17 mouse cellular contexts compared by ENCODE assay signal in genomic region chr6:134946054-134946453, GRCm38 (mm10). TPM values are rescaled to one million over a fixed set of nuclear protein-coding genes. Genes with fewer than 3 reads are reported as not detected.
DNase-seq lines count a peak whose midpoint lies in the region; ATAC-seq and TF ChIP-seq lines count a peak whose summit lies in the region.
"Had no signal": no experiment of that assay in that cellular context is flagged by ENCODE, and none has a peak within 500 bp of the region (broad histone marks: within the 10 kb centered on the region; RNA-seq: fewer than 3 reads in every experiment).

No protein-coding gene starts in this region.

- 36% methylated on average over 6 of the region's 6 CpGs for WGBS in heart, embryonic 13.5 days
- 47% methylated on average over 6 of the region's 6 CpGs for WGBS in heart, adult 2 months
- 67% methylated on average over 6 of the region's 6 CpGs for WGBS in liver, embryonic 15.5 days (ENCODE audit: insufficient replicate concordance)
- 69% methylated on average over 6 of the region's 6 CpGs for WGBS in liver, postnatal 0 days (ENCODE audit: insufficient replicate concordance)

- TF ChIP-seq EP300 in heart, adult 2 months (IDR thresholded peaks at IDR 0.05; ENCODE audit: insufficient read depth, low read depth, low read length): no peak
- no peak for TF ChIP-seq EP300 in liver, postnatal 0 days (IDR thresholded peaks at IDR 0.05; ENCODE audit: low read depth)

- no peak for ATAC-seq in heart, embryonic 13.5 days (ENCODE audit: extremely low read depth, insufficient number of reproducible peaks, low FRiP score, low TSS enrichment)
- no peak for ATAC-seq in liver, embryonic 15.5 days (ENCODE audit: insufficient read depth)
- ATAC-seq in liver, postnatal 0 days: no peak

- H3K4me2 ChIP-seq in heart, embryonic 13.5 days: no peak overlapping the region
- H3K4me2 ChIP-seq in liver, embryonic 15.5 days: no peak overlapping the region
- H3K4me2 ChIP-seq in liver, postnatal 0 days (ENCODE audit: low read depth, low read length): no peak overlapping the region
- H3K4me2 ChIP-seq: embryonic facial prominence, embryonic 12.5 days; hindbrain, embryonic 15.5 days; neural tube, embryonic 12.5 days had no signal

- no peak for DNase-seq in heart, adult 2 months
- no peak for DNase-seq in liver, postnatal 0 days
- DNase-seq in Muller cell, postnatal 12 days (ENCODE audit: inconsistent ontology term): peak; percentile 72
- DNase-seq in fibroblast of lung, adult 2 months (ENCODE audit: low read depth): peak; percentile 81
- DNase-seq in thymus, postnatal 14 days: no peak
- no peak for DNase-seq in urinary bladder, postnatal 4 days (ENCODE audit: low spot score in 2 of 2)
- DNase-seq: adrenal gland, postnatal 36 days; cerebellum, postnatal 14 days; kidney, adult 18-20 months; lung, postnatal 36 days; midbrain, embryonic 14.5 days; thymus, postnatal 36 days had no signal

- H3K27me3 ChIP-seq in heart, embryonic 13.5 days (replicated peaks): no peaks in the 10 kb centered on the region
- no peaks in the 10 kb centered on the region for H3K27me3 ChIP-seq in heart, adult 2 months (ENCODE audit: control insufficient read depth, insufficient read depth, low read length)
- no peaks in the 10 kb centered on the region for H3K27me3 ChIP-seq in liver, embryonic 15.5 days
- no peaks in the 10 kb centered on the region for H3K27me3 ChIP-seq in liver, postnatal 0 days (ENCODE audit: insufficient read depth, low read length)
- H3K27me3 ChIP-seq: embryonic facial prominence, embryonic 12.5 days; hindbrain, embryonic 15.5 days; neural tube, embryonic 12.5 days had no signal

- H3K27ac ChIP-seq in heart, embryonic 13.5 days (replicated peaks): peak overlapping the region; percentile 46
- no peak overlapping the region for H3K27ac ChIP-seq in heart, adult 2 months
- peak overlapping the region; percentile 17; the same call in 1 of the 2 replicates for H3K27ac ChIP-seq in liver, embryonic 15.5 days (replicated peaks)
- no peak overlapping the region for H3K27ac ChIP-seq in liver, postnatal 0 days (ENCODE audit: low read depth)
- H3K27ac ChIP-seq: embryonic facial prominence, embryonic 12.5 days; hindbrain, embryonic 15.5 days; neural tube, embryonic 12.5 days had no signal

- 0 out of 2 replicates have a peak, but pooled peaks cover 1% of the 10 kb centered on the region for H3K79me2 ChIP-seq in heart, adult 2 months (replicated peaks; ENCODE audit: control insufficient read depth, insufficient read depth, low read length)

- intact Hi-C loops in heart, adult 2 months (cut with DNase I): loop anchor here (2.0 kb wide), 2 partner anchors 15 to 45 kb away; no protein-coding TSS in a partner anchor

- H3K9ac ChIP-seq in heart, embryonic 13.5 days: no peak overlapping the region
- H3K9ac ChIP-seq in heart, adult 2 months (ENCODE audit: low read depth, low read length): no peak overlapping the region
- no peak overlapping the region for H3K9ac ChIP-seq in liver, embryonic 15.5 days
- no peak overlapping the region for H3K9ac ChIP-seq in liver, postnatal 0 days (replicated peaks)
- H3K9ac ChIP-seq: embryonic facial prominence, embryonic 12.5 days; hindbrain, embryonic 15.5 days; neural tube, embryonic 12.5 days had no signal

- H3K4me1 ChIP-seq in heart, embryonic 13.5 days: peaks cover 43% of the 10 kb centered on the region
- H3K4me1 ChIP-seq in heart, adult 2 months (ENCODE audit: control insufficient read depth, insufficient read depth, low read length): no peaks in the 10 kb centered on the region; the same call in 1 of the 2 replicates
- H3K4me1 ChIP-seq in liver, embryonic 15.5 days (replicated peaks): peaks cover 30% of the 10 kb centered on the region
- no peaks in the 10 kb centered on the region for H3K4me1 ChIP-seq in liver, postnatal 0 days (ENCODE audit: insufficient read depth)
- H3K4me1 ChIP-seq: embryonic facial prominence, embryonic 12.5 days; hindbrain, embryonic 15.5 days; neural tube, embryonic 12.5 days had no signal

- no peak for TF ChIP-seq CTCF in heart, adult 2 months (IDR thresholded peaks at IDR 0.05)
- no peak for TF ChIP-seq CTCF in liver, postnatal 0 days (IDR thresholded peaks at IDR 0.05; ENCODE audit: low read depth)

- TF ChIP-seq POLR2A in heart, adult 2 months (IDR thresholded peaks at IDR 0.05; ENCODE audit: insufficient read depth, low read depth, low read length): no peak

- H3K4me3 ChIP-seq in heart, embryonic 13.5 days: no peak overlapping the region
- H3K4me3 ChIP-seq in heart, adult 2 months: no peak overlapping the region
- no peak overlapping the region for H3K4me3 ChIP-seq in liver, embryonic 15.5 days (replicated peaks)
- no peak overlapping the region for H3K4me3 ChIP-seq in liver, postnatal 0 days (ENCODE audit: low read depth, low read length)
- H3K4me3 ChIP-seq: embryonic facial prominence, embryonic 12.5 days; hindbrain, embryonic 15.5 days; neural tube, embryonic 12.5 days had no signal

- H3K9me3 ChIP-seq in heart, embryonic 13.5 days: no peaks in the 10 kb centered on the region
- H3K9me3 ChIP-seq in liver, embryonic 15.5 days (replicated peaks): no peaks in the 10 kb centered on the region
- H3K9me3 ChIP-seq in liver, postnatal 0 days (ENCODE audit: low read length): no peaks in the 10 kb centered on the region
- H3K9me3 ChIP-seq: embryonic facial prominence, embryonic 12.5 days; hindbrain, embryonic 15.5 days; neural tube, embryonic 12.5 days had no signal

- H3K36me3 ChIP-seq in heart, embryonic 13.5 days: peaks cover 27% of the 10 kb centered on the region
- H3K36me3 ChIP-seq in heart, adult 2 months (ENCODE audit: control insufficient read depth, insufficient read depth, low read length): no peaks in the 10 kb centered on the region
- H3K36me3 ChIP-seq in liver, embryonic 15.5 days (replicated peaks): peaks cover 91% of the 10 kb centered on the region
- peaks cover 42% of the 10 kb centered on the region for H3K36me3 ChIP-seq in liver, postnatal 0 days (replicated peaks; ENCODE audit: insufficient read depth, low read length)
- H3K36me3 ChIP-seq: hindbrain, embryonic 15.5 days had no signal

RNA-seq across cellular contexts. Expression of gene Cdkn1b, which starts 25.9 kb away (rescaled TPM):
- 14.4 and 17.4 TPM in 2 replicates for polyA plus RNA-seq in heart, embryonic 13.5 days (2015; fragmentation: Nextera tagmentation; extraction: Ambion mirVana)
- 10 to 100 TPM; 35.9 to 42.0 TPM for total RNA-seq in heart, adult 2 months (2021)
- 14.6 and 15.0 TPM in 2 replicates for polyA plus RNA-seq in heart, adult 2 months (2012; rRNA removed)
- 13.3 and 14.1 TPM in 2 replicates for polyA plus RNA-seq in liver, embryonic 15.5 days (2015; fragmentation: Nextera tagmentation; extraction: Ambion mirVana)
- polyA plus RNA-seq in liver, postnatal 0 days (2015; fragmentation: Nextera tagmentation; extraction: Ambion mirVana): 10.9 and 14.1 TPM in 2 replicates

RNA-seq across cellular contexts. Expression of gene Apold1, which starts 35.5 kb away (rescaled TPM):
- 6.8 and 7.8 TPM in 2 replicates for polyA plus RNA-seq in heart, embryonic 13.5 days (2015; fragmentation: Nextera tagmentation; extraction: Ambion mirVana)
- 1 to 10 TPM; 6.9 to 9.3 TPM for total RNA-seq in heart, adult 2 months (2021)
- polyA plus RNA-seq in heart, adult 2 months (2012; rRNA removed): 3.6 and 4.4 TPM in 2 replicates
- polyA plus RNA-seq in liver, embryonic 15.5 days (2015; fragmentation: Nextera tagmentation; extraction: Ambion mirVana): 2.8 TPM in 2 replicates
- 2.4 and 2.5 TPM in 2 replicates for polyA plus RNA-seq in liver, postnatal 0 days (2015; fragmentation: Nextera tagmentation; extraction: Ambion mirVana)

RNA-seq across cellular contexts. Expression of gene Gpr19, which starts 47.7 kb away (rescaled TPM):
- 8.5 and 8.6 TPM in 2 replicates for polyA plus RNA-seq in heart, embryonic 13.5 days (2015; fragmentation: Nextera tagmentation; extraction: Ambion mirVana)
- 1 to 10 TPM; 3.2 to 4.8 TPM for total RNA-seq in heart, adult 2 months (2021)
- polyA plus RNA-seq in heart, adult 2 months (2012; rRNA removed): 4.4 and 6.1 TPM in 2 replicates
- 5.6 and 5.7 TPM in 2 replicates for polyA plus RNA-seq in liver, embryonic 15.5 days (2015; fragmentation: Nextera tagmentation; extraction: Ambion mirVana)
- polyA plus RNA-seq in liver, postnatal 0 days (2015; fragmentation: Nextera tagmentation; extraction: Ambion mirVana): 4.6 and 4.8 TPM in 2 replicates

Comparison
In these comparisons a context has a peak if more than half of its experiments do, and no peak if none do; other contexts are left out.
1. H3K27ac ChIP-seq: peak in heart, embryonic 13.5 days (single experiment) and liver, embryonic 15.5 days (single experiment); none in heart, adult 2 months (single experiment) and liver, postnatal 0 days (single experiment).
2. DNase-seq: peak in Muller cell, postnatal 12 days (single experiment) and fibroblast of lung, adult 2 months (single experiment); none in heart, adult 2 months (0 of 2), liver, postnatal 0 days (single experiment), thymus, postnatal 14 days (single experiment) and urinary bladder, postnatal 4 days (0 of 2).